Mouse (Mus musculus) hindbrain, embryonic 13.5 days (tissue): ENCODE data around the gene Exosc2. TPM values are rescaled to one million over a fixed set of nuclear protein-coding genes. Genes with fewer than 3 reads are reported as not detected.

Source experiments
- ATAC-seq: fragments of 200-750 bp; cut with Nextera tagmentation; 2 replicates; pipeline ENCODE4 v1.8.0; 2017; ENCODE audit warnings: moderate TSS enrichment; ENCODE audit not compliant: low FRiP score
- H3K27ac ChIP-seq: fragments of 300-500 bp; sonication (generic); 2 replicates; pipeline ENCODE4 v1.5.1; 2015; ENCODE audit warnings: inconsistent platforms, mild to moderate bottlenecking, moderate library complexity
- H3K27me3 ChIP-seq: fragments of 300-500 bp; sonication (generic); 2 replicates; pipeline ENCODE4 v1.6.1; 2015; ENCODE audit warnings: mild to moderate bottlenecking, inconsistent platforms
- H3K36me3 ChIP-seq: fragments of 300-500 bp; sonication (generic); 2 replicates; pipeline ENCODE4 v1.6.1; 2015; ENCODE audit warnings: mild to moderate bottlenecking, inconsistent platforms
- H3K4me1 ChIP-seq: fragments of 300-500 bp; sonication (generic); replicated peaks from 2 replicates; pipeline ENCODE4 v1.6.1; 2015; ENCODE audit warnings: inconsistent platforms
- H3K4me2 ChIP-seq: fragments of 300-500 bp; sonication (generic); 2 replicates; pipeline ENCODE4 v1.6.1; 2015; ENCODE audit warnings: inconsistent platforms, mild to moderate bottlenecking, moderate library complexity
- H3K4me3 ChIP-seq: fragments of 300-500 bp; sonication (generic); 2 replicates; pipeline ENCODE4 v1.5.1; 2015; ENCODE audit warnings: mild to moderate bottlenecking, inconsistent platforms
- H3K9ac ChIP-seq: fragments of 300-500 bp; sonication (generic); 2 replicates; pipeline ENCODE4 v1.6.1; 2015; ENCODE audit warnings: mild to moderate bottlenecking, inconsistent platforms
- H3K9me3 ChIP-seq: fragments of 300-500 bp; sonication (generic); 2 replicates; pipeline ENCODE4 v1.6.1; 2016; ENCODE audit warnings: inconsistent platforms
- WGBS: fragments of 180-500 bp; shearing (Covaris S2); methylation state at CpG from one replicate; pipeline ENCODE4 v1.1.7; 2015; 5-methylcytosine and 5-hydroxymethylcytosine counted together
- polyA plus RNA-seq: library from polyadenylated mRNA; unstranded; fragments of >200 nt; fragmentation: Nextera tagmentation; extraction: Ambion mirVana; gene quantifications from 2 replicates; pipeline ENCODE4 v1.2.1, GENCODE M21; 2015

Gene Exosc2
- polyA plus RNA-seq, 1 experiment from 2014 or later = 41.3 TPM

- no peak for ATAC-seq
- Histone ChIP-seq H3K27me3 (no peaks in the 10 kb centered on the region), H3K4me1 (no peaks in the 10 kb centered on the region), H3K4me3 (no peak overlapping the region), H3K27ac (no peak overlapping the region), H3K9ac (no peak overlapping the region), H3K9me3 (no peaks in the 10 kb centered on the region), H3K4me2 (no peak overlapping the region), H3K36me3 (peaks cover 39% of the 10 kb centered on the region)
- WGBS = 86% methylated on average over 6 of the region's 6 CpGs
Observed at GRCm38 (mm10) chr2:31681731-31682235, 11.3 kb downstream of the Exosc2 start.

GRCm38 (mm10) chr2:31683666-31684065, 13.2 kb downstream of the Exosc2 start:
- H3K9ac ChIP-seq = no peak overlapping the region
- H3K4me1 ChIP-seq = peaks cover 4% of the 10 kb centered on the region; the same call in 1 of the 2 replicates
- WGBS = 39% methylated on average over 2 of the region's 2 CpGs
- no peaks in the 10 kb centered on the region for H3K9me3 ChIP-seq
- H3K4me2 ChIP-seq = no peak overlapping the region
- H3K27me3 ChIP-seq = no peaks in the 10 kb centered on the region
- H3K4me3 ChIP-seq = no peak overlapping the region
- peaks cover 21% of the 10 kb centered on the region for H3K36me3 ChIP-seq
- no peak overlapping the region for H3K27ac ChIP-seq
- no peak for ATAC-seq

GRCm38 (mm10) chr2:31688074-31688925, 17.8 kb downstream of the Exosc2 start, which contains the start of gene Abl1:
TSS of gene Abl1 (plus strand) at chr2:31688376.
- WGBS = under 1% methylated on average over 64 of the region's 64 CpGs
- H3K9me3 ChIP-seq = no peaks in the 10 kb centered on the region
- no peaks in the 10 kb centered on the region for H3K27me3 ChIP-seq
- peak within 1 kb of the TSS; percentile 93 for H3K9ac ChIP-seq
- ATAC-seq = peak; percentile 100
- H3K4me3 ChIP-seq = peak within 1 kb of the TSS; percentile 89
- peak within 1 kb of the TSS; percentile 96 for H3K27ac ChIP-seq
- H3K4me1 ChIP-seq = peaks cover 48% of the 10 kb centered on the region
- H3K4me2 ChIP-seq = peak within 1 kb of the TSS; percentile 84
- H3K36me3 ChIP-seq = no peaks in the 10 kb centered on the region

DNA sequence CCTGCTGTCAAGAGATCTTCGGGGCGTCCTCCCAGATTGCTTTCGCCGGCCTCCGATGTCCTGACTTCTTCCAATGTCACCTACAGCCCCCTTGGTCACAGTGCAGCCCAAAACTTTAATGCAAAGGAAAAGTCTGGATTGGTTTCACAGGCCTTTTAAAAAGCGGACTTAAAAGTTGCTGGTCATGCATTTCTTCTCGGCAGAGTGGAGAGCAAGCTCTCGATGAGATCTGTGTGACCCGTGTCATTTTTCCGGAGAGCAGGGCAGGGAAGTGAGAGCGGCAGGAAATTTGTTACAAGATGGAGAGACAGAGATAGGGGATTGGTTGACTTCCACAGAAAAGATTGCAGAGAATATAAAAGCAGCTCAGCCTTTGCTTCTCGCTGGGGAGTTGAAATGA, 18.5 kb downstream of the Exosc2 start:
- WGBS = under 1% methylated on average over 12 of the region's 12 CpGs
- H3K9me3 ChIP-seq = no peaks in the 10 kb centered on the region
- peak overlapping the region; percentile 93 for H3K9ac ChIP-seq
- peak overlapping the region; percentile 96 for H3K27ac ChIP-seq
- peaks cover 48% of the 10 kb centered on the region for H3K4me1 ChIP-seq
- ATAC-seq = no peak
- H3K4me3 ChIP-seq = peak overlapping the region; percentile 89
- H3K27me3 ChIP-seq = no peaks in the 10 kb centered on the region
- no peaks in the 10 kb centered on the region for H3K36me3 ChIP-seq
- peak overlapping the region; percentile 84 for H3K4me2 ChIP-seq

DNA sequence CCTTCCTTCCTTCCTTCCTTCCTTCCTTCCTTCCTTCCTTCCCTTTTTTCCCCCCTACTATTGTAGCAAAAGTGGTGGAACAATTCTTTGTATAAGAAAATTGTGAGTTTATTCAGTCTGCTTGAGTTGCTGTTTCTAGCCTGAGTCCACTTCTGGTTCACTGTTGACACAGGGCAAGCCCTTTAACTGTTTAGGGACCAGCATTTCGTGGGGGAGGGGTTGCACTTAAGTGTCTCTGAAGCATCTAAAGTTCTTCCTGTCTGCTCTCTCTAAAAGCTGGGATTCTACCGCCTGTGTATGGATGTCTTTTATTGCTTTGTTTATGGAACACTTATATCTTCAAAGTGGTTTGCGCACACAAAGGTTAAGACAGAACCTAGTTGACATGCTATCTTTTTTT, 19.5 kb downstream of the Exosc2 start:
- 55% methylated on average over 3 of the region's 3 CpGs for WGBS
- H3K9me3 ChIP-seq = no peaks in the 10 kb centered on the region
- H3K4me1 ChIP-seq = peaks cover 48% of the 10 kb centered on the region
- no peak for ATAC-seq
- H3K4me3 ChIP-seq = peak overlapping the region; percentile 89
- no peak overlapping the region for H3K27ac ChIP-seq
- H3K36me3 ChIP-seq = no peaks in the 10 kb centered on the region
- peak overlapping the region; percentile 84 for H3K4me2 ChIP-seq
- H3K27me3 ChIP-seq = no peaks in the 10 kb centered on the region
- peak overlapping the region; percentile 93; the same call in 1 of the 2 replicates for H3K9ac ChIP-seq

GRCm38 (mm10) chr2:31698209-31698608, 27.7 kb downstream of the Exosc2 start:
- H3K4me1 ChIP-seq = peaks cover 9% of the 10 kb centered on the region; the same call in 1 of the 2 replicates
- no peak overlapping the region for H3K9ac ChIP-seq
- no peak overlapping the region for H3K4me3 ChIP-seq
- no peaks in the 10 kb centered on the region for H3K9me3 ChIP-seq
- no peak overlapping the region for H3K4me2 ChIP-seq
- ATAC-seq = no peak
- peaks cover 18% of the 10 kb centered on the region for H3K36me3 ChIP-seq
- H3K27ac ChIP-seq = no peak overlapping the region
- H3K27me3 ChIP-seq = no peaks in the 10 kb centered on the region

- no peak overlapping the region for H3K9ac ChIP-seq
- peaks cover 11% of the 10 kb centered on the region; the same call in 1 of the 2 replicates for H3K4me1 ChIP-seq
- WGBS = 49% methylated on average over 7 of the region's 7 CpGs
- peaks cover 12% of the 10 kb centered on the region for H3K36me3 ChIP-seq
- no peak overlapping the region for H3K27ac ChIP-seq
- H3K27me3 ChIP-seq = no peaks in the 10 kb centered on the region
- no peak for ATAC-seq
- no peaks in the 10 kb centered on the region for H3K9me3 ChIP-seq
- H3K4me2 ChIP-seq = no peak overlapping the region
- no peak overlapping the region for H3K4me3 ChIP-seq
Observed at GRCm38 (mm10) chr2:31700545-31701446, 30.3 kb downstream of the Exosc2 start.

DNA sequence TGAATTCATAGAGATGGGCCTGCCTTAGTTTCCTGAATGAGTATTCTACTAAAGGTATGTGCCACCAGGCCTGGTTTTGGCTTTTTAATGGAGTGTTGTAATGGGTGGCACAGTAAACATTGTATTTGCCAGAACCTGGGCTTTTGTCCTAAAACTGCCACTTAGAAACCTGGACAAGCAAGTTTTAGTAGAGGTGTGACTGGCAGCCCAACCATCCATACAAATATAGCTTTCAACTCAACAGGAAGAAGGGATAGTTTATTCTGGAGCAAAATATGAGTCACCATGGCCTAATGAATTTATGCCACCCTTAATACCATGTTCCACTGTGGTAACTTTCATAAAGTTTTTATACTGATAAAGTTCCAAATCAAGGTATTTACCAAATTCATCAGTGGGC, 32.7 kb downstream of the Exosc2 start:
- H3K27ac ChIP-seq = no peak overlapping the region
- H3K27me3 ChIP-seq = no peaks in the 10 kb centered on the region
- H3K9me3 ChIP-seq = no peaks in the 10 kb centered on the region
- peaks cover 7% of the 10 kb centered on the region for H3K36me3 ChIP-seq
- no peak overlapping the region for H3K4me3 ChIP-seq
- H3K4me2 ChIP-seq = no peak overlapping the region
- ATAC-seq = no peak
- peaks cover 11% of the 10 kb centered on the region; the same call in 1 of the 2 replicates for H3K4me1 ChIP-seq
- H3K9ac ChIP-seq = no peak overlapping the region

GRCm38 (mm10) chr2:31705914-31706313, 35.4 kb downstream of the Exosc2 start:
- H3K27me3 ChIP-seq = no peaks in the 10 kb centered on the region
- no peak overlapping the region for H3K4me3 ChIP-seq
- H3K9ac ChIP-seq = no peak overlapping the region
- no peak for ATAC-seq
- no peak overlapping the region for H3K27ac ChIP-seq
- H3K9me3 ChIP-seq = no peaks in the 10 kb centered on the region
- peaks cover 4% of the 10 kb centered on the region; the same call in 1 of the 2 replicates for H3K36me3 ChIP-seq
- H3K4me2 ChIP-seq = no peak overlapping the region
- peaks cover 6% of the 10 kb centered on the region; the same call in 1 of the 2 replicates for H3K4me1 ChIP-seq

DNA sequence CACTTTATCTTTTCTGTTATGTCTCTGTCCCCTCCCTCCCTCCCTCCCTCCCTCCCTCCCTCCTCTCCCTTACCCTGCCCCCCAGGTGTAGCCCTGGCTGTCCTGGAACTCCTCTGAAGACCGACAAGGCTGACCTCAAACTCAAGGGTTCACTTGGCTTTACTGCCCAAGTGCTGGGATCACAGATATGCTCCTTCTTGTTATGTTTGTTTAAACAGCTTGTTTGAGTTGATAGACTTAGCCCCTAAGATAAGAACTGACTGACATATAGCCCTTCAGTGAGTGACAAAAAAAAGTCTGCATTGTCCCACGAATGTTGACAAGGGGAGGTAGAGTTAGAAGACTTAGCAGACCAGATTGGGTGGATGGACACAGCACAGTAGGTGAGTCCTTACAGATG, 36.0 kb downstream of the Exosc2 start:
- peaks cover 4% of the 10 kb centered on the region; the same call in 1 of the 2 replicates for H3K36me3 ChIP-seq
- ATAC-seq = no peak
- no peak overlapping the region for H3K27ac ChIP-seq
- H3K4me3 ChIP-seq = no peak overlapping the region
- no peak overlapping the region for H3K9ac ChIP-seq
- no peak overlapping the region for H3K4me2 ChIP-seq
- H3K4me1 ChIP-seq = 0 out of 2 replicates have a peak, but pooled peaks cover 3% of the 10 kb centered on the region
- no peaks in the 10 kb centered on the region for H3K9me3 ChIP-seq
- 84% methylated on average over 2 of the region's 2 CpGs for WGBS
- H3K27me3 ChIP-seq = no peaks in the 10 kb centered on the region

GRCm38 (mm10) chr2:31712716-31713115, 42.2 kb downstream of the Exosc2 start:
- no peak overlapping the region for H3K9ac ChIP-seq
- no peak overlapping the region for H3K4me3 ChIP-seq
- H3K4me1 ChIP-seq = no peaks in the 10 kb centered on the region
- H3K9me3 ChIP-seq = no peaks in the 10 kb centered on the region
- H3K27me3 ChIP-seq = no peaks in the 10 kb centered on the region
- no peak overlapping the region for H3K27ac ChIP-seq
- ATAC-seq = no peak
- WGBS = 81% methylated on average over 2 of the region's 2 CpGs
- no peak overlapping the region for H3K4me2 ChIP-seq
- H3K36me3 ChIP-seq = peaks cover 3% of the 10 kb centered on the region; the same call in 1 of the 2 replicates

DNA sequence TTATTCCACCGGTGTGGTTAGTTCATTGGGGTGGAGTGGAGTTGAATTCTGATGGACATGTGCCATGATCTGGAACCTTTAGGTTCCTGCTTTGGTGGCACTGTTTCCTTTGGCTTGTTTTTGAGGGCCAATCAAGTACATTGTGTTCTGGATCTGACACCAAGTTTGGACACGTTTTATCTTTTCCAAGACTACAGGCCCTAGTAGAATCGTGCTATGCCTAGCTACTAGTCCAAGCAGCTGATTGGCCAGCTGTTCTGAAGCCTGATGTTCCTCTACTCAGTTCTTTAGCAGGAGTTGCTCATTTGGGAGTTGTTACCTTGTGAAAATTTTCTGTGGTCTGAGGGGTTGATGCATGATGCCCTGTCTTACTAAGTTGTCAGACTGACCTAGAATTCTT, 43.3 kb downstream of the Exosc2 start:
- Histone ChIP-seq H3K4me1 (no peaks in the 10 kb centered on the region), H3K9ac (no peak overlapping the region), H3K27ac (no peak overlapping the region), H3K4me3 (no peak overlapping the region), H3K9me3 (no peaks in the 10 kb centered on the region), H3K27me3 (no peaks in the 10 kb centered on the region), H3K36me3 (no peaks in the 10 kb centered on the region), H3K4me2 (no peak overlapping the region)
- ATAC-seq = no peak
- 92% methylated on average over 3 of the region's 3 CpGs for WGBS
